Mouse (Mus musculus): ENCODE results near the gene March1. TPM values are rescaled to one million over a fixed set of nuclear protein-coding genes. Genes with fewer than 3 reads are reported as not detected.
A peak's percentile ranks its signal among the peaks of the same experiment; 100 is the strongest.

The March1 gene
- total RNA-seq, 2 experiments from 2014 or later = 41.8 to 41.9 TPM

GRCm38 (mm10) chr8:65982039-65982438, 364.3 kb downstream of the March1 start:
- DNase-seq (ENCODE audit: low spot score in 2 of 2) = no peak

GRCm38 (mm10) chr8:65987665-65988064, 370.0 kb downstream of the March1 start:
- DNase-seq (ENCODE audit: low spot score in 2 of 2) = peak in 1 of 2 experiments; percentile 45

GRCm38 (mm10) chr8:66022815-66023214, 405.1 kb downstream of the March1 start:
- peak in 1 of 2 experiments; percentile 19 for DNase-seq (ENCODE audit: low spot score in 2 of 2)

GRCm38 (mm10) chr8:66033651-66034050, 416.0 kb downstream of the March1 start:
- DNase-seq (ENCODE audit: low spot score in 2 of 2) = peak in 1 of 2 experiments; percentile 9

- no peak for DNase-seq (ENCODE audit: low spot score in 2 of 2)
These were observed 416.7 kb downstream of the March1 start for GRCm38 (mm10) chr8:66034429-66034828.

- DNase-seq (ENCODE audit: low spot score in 2 of 2) = no peak
These were observed 476.5 kb downstream of the March1 start for GRCm38 (mm10) chr8:66094152-66094551.

- no peak for DNase-seq (ENCODE audit: low spot score in 2 of 2)
These were observed 480.4 kb downstream of the March1 start for GRCm38 (mm10) chr8:66098148-66098547.

- DNase-seq (ENCODE audit: low spot score in 2 of 2) = no peak
These were observed 501.6 kb downstream of the March1 start for GRCm38 (mm10) chr8:66119294-66119693.

GRCm38 (mm10) chr8:66159648-66160047, 541.9 kb downstream of the March1 start:
- DNase-seq (ENCODE audit: low spot score in 2 of 2) = no peak

- DNase-seq (ENCODE audit: low spot score in 2 of 2) = no peak
These were observed 549.1 kb downstream of the March1 start for GRCm38 (mm10) chr8:66166835-66167234.

GRCm38 (mm10) chr8:66167405-66168173, 549.9 kb downstream of the March1 start:
- DNase-seq (ENCODE audit: low spot score in 2 of 2) = no peak

GRCm38 (mm10) chr8:66179336-66179735, 561.6 kb downstream of the March1 start:
- no peak for DNase-seq (ENCODE audit: low spot score in 2 of 2)

- no peak for DNase-seq (ENCODE audit: low spot score in 2 of 2)
These were observed 563.6 kb downstream of the March1 start for GRCm38 (mm10) chr8:66181265-66181664.

- no peak for DNase-seq (ENCODE audit: low spot score in 2 of 2)
These were observed 564.6 kb downstream of the March1 start for GRCm38 (mm10) chr8:66182257-66182656.

- peak in 1 of 2 experiments; percentile 39 for DNase-seq (ENCODE audit: low spot score in 2 of 2)
These were observed 565.8 kb downstream of the March1 start for GRCm38 (mm10) chr8:66183454-66183853.

GRCm38 (mm10) chr8:66185226-66185625, 567.5 kb downstream of the March1 start:
- no peak for DNase-seq (ENCODE audit: low spot score in 2 of 2)

GRCm38 (mm10) chr8:66194416-66194815, 576.7 kb downstream of the March1 start:
- no peak for DNase-seq (ENCODE audit: low spot score in 2 of 2)

- no peak for DNase-seq (ENCODE audit: low spot score in 2 of 2)
These were observed 582.5 kb downstream of the March1 start for GRCm38 (mm10) chr8:66200169-66200568.

- peak; percentile 26 to 51 for DNase-seq (ENCODE audit: low spot score in 2 of 2)
These were observed 586.2 kb downstream of the March1 start for GRCm38 (mm10) chr8:66203814-66204438.

- no peak for DNase-seq (ENCODE audit: low spot score in 2 of 2)
These were observed 591.9 kb downstream of the March1 start for GRCm38 (mm10) chr8:66209553-66209952.

GRCm38 (mm10) chr8:66210294-66210693, 592.6 kb downstream of the March1 start:
- DNase-seq (ENCODE audit: low spot score in 2 of 2) = no peak

- DNase-seq (ENCODE audit: low spot score in 2 of 2) = no peak
These were observed 602.3 kb downstream of the March1 start for GRCm38 (mm10) chr8:66219974-66220373.

GRCm38 (mm10) chr8:66229931-66230330, 612.2 kb downstream of the March1 start:
- no peak for DNase-seq (ENCODE audit: low spot score in 2 of 2)
